Mouse (Mus musculus): Measurements from ENCODE around the gene Apol6. TPM values are rescaled to one million over a fixed set of nuclear protein-coding genes. Genes with fewer than 3 reads are reported as not detected.

The Apol6 gene
- total and polyA plus RNA-seq, 3 experiments, result not detected

- no peak for DNase-seq (ENCODE audit: low read depth, low spot score)
- TF ChIP-seq POLR2AphosphoS2 (IDR thresholded peaks at IDR 0.05; ENCODE audit: low read length) (no peak), EP300 (IDR thresholded peaks at IDR 0.05; ENCODE audit: low read depth in 1 of 2, low read length in 2 of 2) (no peak), RAD21 (IDR thresholded peaks at IDR 0.05; ENCODE audit: low read depth, low read length) (no peak), ETS1 (IDR thresholded peaks at IDR 0.05; ENCODE audit: low read depth, low read length) (no peak), JUND (IDR thresholded peaks at IDR 0.05; ENCODE audit: low read depth, low read length) (no peak), ZNF384 (IDR thresholded peaks at IDR 0.05; ENCODE audit: low read depth, low read length) (no peak), USF1 (IDR thresholded peaks at IDR 0.05; ENCODE audit: low read depth, low read length) (no peak)
- H3K9me3 ChIP-seq (replicated peaks; ENCODE audit: insufficient read depth, low read length), result no peaks in the 10 kb centered on the region
- no peaks in the 10 kb centered on the region for H3K27me3 ChIP-seq (ENCODE audit: control insufficient read depth in 1 of 2, insufficient read depth in 2 of 2, low read length in 2 of 2)
- H3K4me1 ChIP-seq (ENCODE audit: control insufficient read depth in 1 of 2, insufficient read depth in 2 of 2, low read length in 2 of 2), result no peaks in the 10 kb centered on the region
- no peaks in the 10 kb centered on the region for H3K79me2 ChIP-seq (ENCODE audit: control insufficient read depth, insufficient read depth, low read length, poor library complexity)
- no peak overlapping the region for H3K9ac ChIP-seq (ENCODE audit: control insufficient read depth, low read depth, low read length, poor library complexity, severe bottlenecking)
- no peak overlapping the region for H3K27ac ChIP-seq (ENCODE audit: control insufficient read depth, low read depth, low read length)
- H3K36me3 ChIP-seq (ENCODE audit: control insufficient read depth in 1 of 2, insufficient read depth in 2 of 2, low read length in 2 of 2), result no peaks in the 10 kb centered on the region
- no peak overlapping the region for H3K4me3 ChIP-seq (ENCODE audit: control insufficient read depth in 1 of 2, insufficient read depth in 1 of 2, low read depth in 2 of 2, low read length in 2 of 2)
Observed at GRCm38 (mm10) chr15:77013753-77014241, 30.7 kb upstream of the Apol6 start.

GRCm38 (mm10) chr15:77014431-77014830, 30.1 kb upstream of the Apol6 start:
- H3K27me3 ChIP-seq (ENCODE audit: control insufficient read depth in 1 of 2, insufficient read depth in 2 of 2, low read length in 2 of 2), result no peaks in the 10 kb centered on the region
- H3K27ac ChIP-seq (ENCODE audit: control insufficient read depth, low read depth, low read length), result no peak overlapping the region
- DNase-seq (ENCODE audit: low read depth, low spot score), result no peak
- H3K9ac ChIP-seq (ENCODE audit: control insufficient read depth, low read depth, low read length, poor library complexity, severe bottlenecking), result no peak overlapping the region
- H3K79me2 ChIP-seq (ENCODE audit: control insufficient read depth, insufficient read depth, low read length, poor library complexity), result no peaks in the 10 kb centered on the region
- no peaks in the 10 kb centered on the region for H3K9me3 ChIP-seq (replicated peaks; ENCODE audit: insufficient read depth, low read length)
- no peak for TF ChIP-seq ETS1 (IDR thresholded peaks at IDR 0.05; ENCODE audit: low read depth, low read length)
- TF ChIP-seq JUND (IDR thresholded peaks at IDR 0.05; ENCODE audit: low read depth, low read length), result no peak
- no peak for TF ChIP-seq NRF1 (IDR thresholded peaks at IDR 0.05; ENCODE audit: insufficient read depth, low read depth, low read length, poor library complexity, severe bottlenecking)
- no peak for TF ChIP-seq BHLHE40 (IDR thresholded peaks at IDR 0.05; ENCODE audit: borderline replicate concordance, low read depth, low read length)
- no peak for TF ChIP-seq RCOR1 (IDR thresholded peaks at IDR 0.05; ENCODE audit: low read depth, low read length)
- no peak for TF ChIP-seq E2F4 (IDR thresholded peaks at IDR 0.05; ENCODE audit: borderline replicate concordance, low read depth, low read length)
- TF ChIP-seq UBTF (IDR thresholded peaks at IDR 0.05; ENCODE audit: borderline replicate concordance, insufficient read depth, low read depth, low read length), result no peak
- no peak for TF ChIP-seq MYB (IDR thresholded peaks at IDR 0.05; ENCODE audit: low read depth, low read length)
- H3K4me3 ChIP-seq (ENCODE audit: control insufficient read depth in 1 of 2, insufficient read depth in 1 of 2, low read depth in 2 of 2, low read length in 2 of 2), result no peak overlapping the region
- H3K36me3 ChIP-seq (ENCODE audit: control insufficient read depth in 1 of 2, insufficient read depth in 2 of 2, low read length in 2 of 2), result no peaks in the 10 kb centered on the region
- no peaks in the 10 kb centered on the region for H3K4me1 ChIP-seq (ENCODE audit: control insufficient read depth in 1 of 2, insufficient read depth in 2 of 2, low read length in 2 of 2)

DNA sequence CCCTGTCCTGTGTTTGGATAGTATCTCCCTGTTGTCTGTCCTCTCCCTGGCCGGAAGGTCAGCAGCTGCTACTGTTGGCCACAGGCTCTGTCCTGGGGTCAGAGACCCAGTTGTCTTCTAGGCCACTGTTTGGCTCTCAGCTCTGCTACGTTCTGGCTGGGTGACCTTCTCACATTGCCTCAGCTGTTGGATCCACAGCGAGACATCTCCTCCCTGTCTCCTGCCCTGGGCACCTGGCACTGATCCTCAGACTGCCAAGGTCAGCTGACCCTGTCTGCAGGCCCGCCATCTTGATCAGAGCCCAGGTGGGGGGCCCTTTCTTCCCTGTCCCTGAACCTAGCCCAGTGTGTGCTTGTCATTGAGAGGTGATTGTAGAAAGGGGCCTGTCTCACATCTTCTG, 29.5 kb upstream of the Apol6 start:
- TF ChIP-seq ZMIZ1 (IDR thresholded peaks at IDR 0.05; ENCODE audit: low read depth, low read length) (no peak), E2F4 (IDR thresholded peaks at IDR 0.05; ENCODE audit: borderline replicate concordance, low read depth, low read length) (no peak), KAT2A (conservative IDR thresholded peaks at IDR 0.05; ENCODE audit: low read depth, low read length) (no peak), UBTF (IDR thresholded peaks at IDR 0.05; ENCODE audit: borderline replicate concordance, insufficient read depth, low read depth, low read length) (no peak), RAD21 (IDR thresholded peaks at IDR 0.05; ENCODE audit: low read depth, low read length) (no peak), EP300 (IDR thresholded peaks at IDR 0.05; ENCODE audit: low read depth in 1 of 2, low read length in 2 of 2) (no peak), USF2 (IDR thresholded peaks at IDR 0.05; ENCODE audit: borderline replicate concordance in 1 of 2, insufficient read depth in 1 of 2, low read depth in 1 of 2, low read length in 2 of 2) (no peak), ZNF384 (IDR thresholded peaks at IDR 0.05; ENCODE audit: low read depth, low read length) (no peak), NELFE (IDR thresholded peaks at IDR 0.05; ENCODE audit: low read depth, low read length) (no peak), ZC3H11A (IDR thresholded peaks at IDR 0.05; ENCODE audit: low read depth, low read length) (no peak), USF1 (IDR thresholded peaks at IDR 0.05; ENCODE audit: low read depth, low read length) (no peak)
- no peaks in the 10 kb centered on the region for H3K27me3 ChIP-seq (ENCODE audit: control insufficient read depth in 1 of 2, insufficient read depth in 2 of 2, low read length in 2 of 2)

More for the DNA sequence above, 29.5 kb upstream of the Apol6 start:
- H3K4me1 ChIP-seq (ENCODE audit: control insufficient read depth in 1 of 2, insufficient read depth in 2 of 2, low read length in 2 of 2), result no peaks in the 10 kb centered on the region
- no peaks in the 10 kb centered on the region for H3K36me3 ChIP-seq (ENCODE audit: control insufficient read depth in 1 of 2, insufficient read depth in 2 of 2, low read length in 2 of 2)
- H3K79me2 ChIP-seq (ENCODE audit: control insufficient read depth, insufficient read depth, low read length, poor library complexity), result no peaks in the 10 kb centered on the region
- no peak for DNase-seq (ENCODE audit: low read depth, low spot score)
- no peak overlapping the region for H3K9ac ChIP-seq (ENCODE audit: control insufficient read depth, low read depth, low read length, poor library complexity, severe bottlenecking)
- no peak overlapping the region for H3K4me3 ChIP-seq (ENCODE audit: control insufficient read depth in 1 of 2, insufficient read depth in 1 of 2, low read depth in 2 of 2, low read length in 2 of 2)
- no peak overlapping the region for H3K27ac ChIP-seq (ENCODE audit: control insufficient read depth, low read depth, low read length)
- no peaks in the 10 kb centered on the region for H3K9me3 ChIP-seq (replicated peaks; ENCODE audit: insufficient read depth, low read length)

Data from MEL (cell line).